Mouse (Mus musculus) forebrain, embryonic 10.5 days (tissue): ENCODE measurements at regions not wholly inside any gene's neighbourhood (a gene's known extent, or its start where the extent isn't known, plus 50 kb on each side); places are given as distances from the start of the nearest gene placed in this dataset.

Experiments
- DNase-seq: peaks from one replicate; pipeline ENCODE4 v3.0.0-alpha.2; 2017; ENCODE audit warnings: low spot score; ENCODE audit errors: extremely low spot score
- H3K27ac ChIP-seq: fragments of 300-500 bp; sonication (generic); 2 replicates; pipeline ENCODE4 v1.5.1; 2016; ENCODE audit warnings: mild to moderate bottlenecking
- H3K27me3 ChIP-seq: fragments of 300-500 bp; sonication (generic); 2 replicates; pipeline ENCODE4 v1.6.1; 2016; ENCODE audit warnings: mild to moderate bottlenecking; ENCODE audit not compliant: poor library complexity, severe bottlenecking
- H3K36me3 ChIP-seq: fragments of 300-500 bp; sonication (generic); replicated peaks from 2 replicates; pipeline ENCODE4 v1.6.1; 2016; ENCODE audit warnings: mild to moderate bottlenecking, moderate library complexity
- H3K4me1 ChIP-seq: fragments of 300-500 bp; sonication (generic); 2 replicates; pipeline ENCODE4 v1.6.1; 2016
- H3K4me3 ChIP-seq: fragments of 300-500 bp; sonication (generic); 2 replicates; pipeline ENCODE4 v1.5.1; 2016; ENCODE audit warnings: mild to moderate bottlenecking, moderate library complexity
- H3K9me3 ChIP-seq: fragments of 300-500 bp; sonication (generic); 2 replicates; pipeline ENCODE4 v1.6.1; 2016; ENCODE audit warnings: mild to moderate bottlenecking, moderate library complexity
- WGBS: fragments of 180-500 bp; shearing (Covaris S2); methylation state at CpG from one replicate; pipeline ENCODE4 v1.1.7; 2016; 5-methylcytosine and 5-hydroxymethylcytosine counted together

DNA sequence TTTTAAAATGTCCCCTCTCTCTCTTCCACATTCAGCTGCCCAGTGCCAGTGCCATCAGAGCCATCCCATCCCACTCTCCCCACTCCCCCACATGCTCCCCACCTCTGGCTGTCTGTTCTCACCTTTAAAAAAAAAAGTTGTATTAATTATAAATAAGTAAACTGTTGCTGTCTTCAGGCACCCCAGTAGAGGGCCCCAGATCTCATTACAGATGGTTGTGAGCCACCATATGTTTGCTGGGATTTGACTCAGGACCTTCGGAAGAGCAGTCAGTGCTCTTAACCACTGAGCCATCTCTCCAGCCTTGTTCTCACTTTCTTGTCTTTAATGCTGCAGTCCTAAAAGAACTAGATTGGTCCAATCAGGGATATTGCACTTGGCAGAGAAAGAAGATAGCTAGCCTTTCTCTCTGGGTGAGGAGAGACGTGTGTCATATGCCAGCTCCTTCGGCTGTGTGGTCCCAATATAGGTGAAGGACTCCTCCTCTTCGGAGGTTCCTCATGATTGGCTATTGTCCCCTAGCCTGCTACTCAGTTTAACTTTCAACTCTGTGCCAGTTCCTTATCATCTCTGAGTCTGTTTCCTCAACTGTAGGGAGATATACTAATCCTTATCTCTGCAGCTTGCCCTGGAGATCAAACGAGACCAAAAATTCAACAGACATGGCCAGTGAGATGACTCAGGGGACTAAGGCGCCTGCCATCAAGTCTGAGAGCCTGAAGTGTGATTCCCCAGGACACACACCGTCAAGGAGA, 66.8 kb upstream of the Usp24 start:
- no peaks in the 10 kb centered on the region; the same call in 1 of the 2 replicates for H3K9me3 ChIP-seq

DNA sequence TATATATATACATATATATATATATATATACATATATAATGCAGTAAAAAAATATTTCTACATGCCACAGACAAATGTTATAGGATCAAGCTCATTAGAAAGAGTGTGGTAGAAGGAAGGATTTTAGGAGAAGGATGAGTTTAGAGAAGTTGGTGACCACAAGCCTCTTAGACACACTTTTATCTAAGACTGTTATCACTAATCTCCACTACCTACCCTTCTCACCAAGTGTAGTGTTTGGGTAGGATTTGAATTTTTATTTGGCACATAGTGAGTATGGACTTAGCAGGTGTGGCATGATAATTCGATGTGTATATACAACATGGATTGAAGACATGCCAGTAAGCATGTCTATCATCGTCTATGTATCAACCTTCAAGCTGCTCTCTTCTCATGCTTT, 66.0 kb upstream of the Usp24 start:
- no peaks in the 10 kb centered on the region for H3K4me1 ChIP-seq
- DNase-seq, result no peak
- no peaks in the 10 kb centered on the region; the same call in 1 of the 2 replicates for H3K9me3 ChIP-seq
- no peak overlapping the region for H3K4me3 ChIP-seq
- WGBS, result 94% methylated on average over 2 of the region's 2 CpGs
- H3K27ac ChIP-seq, result no peak overlapping the region
- H3K36me3 ChIP-seq, result no peaks in the 10 kb centered on the region
- H3K27me3 ChIP-seq, result no peaks in the 10 kb centered on the region

More for the DNA sequence above, 66.8 kb upstream of the Usp24 start:
- Histone ChIP-seq H3K36me3 (no peaks in the 10 kb centered on the region), H3K27ac (no peak overlapping the region), H3K27me3 (no peaks in the 10 kb centered on the region), H3K4me1 (no peaks in the 10 kb centered on the region), H3K4me3 (no peak overlapping the region)
- WGBS, result 88% methylated on average over 7 of the region's 7 CpGs
- no peak for DNase-seq

DNA sequence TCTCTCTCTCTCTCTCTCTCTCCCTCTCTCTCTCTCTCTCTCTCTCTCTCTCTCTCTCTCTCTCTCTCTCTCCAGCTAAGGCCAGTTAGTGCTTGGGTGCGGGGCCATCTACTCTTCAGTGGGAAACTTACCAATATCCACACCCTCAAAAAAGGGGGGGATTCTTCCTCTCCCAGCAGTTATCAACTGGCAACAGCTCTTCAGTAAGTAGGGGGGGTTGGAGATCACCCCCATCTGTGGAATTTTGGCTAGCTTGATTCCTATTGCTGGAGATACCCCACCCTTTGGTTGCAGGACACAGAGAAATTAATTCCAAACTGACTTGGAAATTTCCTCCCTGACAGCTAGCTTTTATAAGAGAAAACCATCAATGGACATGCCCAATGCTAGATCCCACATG, 64.6 kb upstream of the Usp24 start:
- Histone ChIP-seq H3K4me3 (no peak overlapping the region), H3K27ac (no peak overlapping the region), H3K36me3 (no peaks in the 10 kb centered on the region), H3K9me3 (no peaks in the 10 kb centered on the region; the same call in 1 of the 2 replicates), H3K4me1 (no peaks in the 10 kb centered on the region), H3K27me3 (no peaks in the 10 kb centered on the region)
- no peak for DNase-seq
- WGBS, result 100% methylated on average over 1 of the region's 1 CpGs

GRCm38 (mm10) chr4:106252946-106253345, 63.1 kb upstream of the Usp24 start:
- Histone ChIP-seq H3K4me3 (no peak overlapping the region), H3K9me3 (no peaks in the 10 kb centered on the region), H3K36me3 (no peaks in the 10 kb centered on the region), H3K4me1 (no peaks in the 10 kb centered on the region), H3K27ac (no peak overlapping the region), H3K27me3 (no peaks in the 10 kb centered on the region)
- no peak for DNase-seq
- 93% methylated on average over 6 of the region's 6 CpGs for WGBS

- Histone ChIP-seq H3K27ac (no peak overlapping the region), H3K27me3 (no peaks in the 10 kb centered on the region), H3K4me1 (no peaks in the 10 kb centered on the region), H3K4me3 (no peak overlapping the region), H3K36me3 (no peaks in the 10 kb centered on the region), H3K9me3 (no peaks in the 10 kb centered on the region)
- WGBS, result 89% methylated on average over 3 of the region's 3 CpGs
- no peak for DNase-seq
Measured at GRCm38 (mm10) chr4:106254761-106255475, 61.1 kb upstream of the Usp24 start.

- Histone ChIP-seq H3K36me3 (no peaks in the 10 kb centered on the region), H3K4me1 (no peaks in the 10 kb centered on the region), H3K27me3 (no peaks in the 10 kb centered on the region), H3K4me3 (no peak overlapping the region), H3K9me3 (no peaks in the 10 kb centered on the region), H3K27ac (no peak overlapping the region)
- no peak for DNase-seq
Measured at GRCm38 (mm10) chr4:106255959-106256609, 59.9 kb upstream of the Usp24 start.

DNA sequence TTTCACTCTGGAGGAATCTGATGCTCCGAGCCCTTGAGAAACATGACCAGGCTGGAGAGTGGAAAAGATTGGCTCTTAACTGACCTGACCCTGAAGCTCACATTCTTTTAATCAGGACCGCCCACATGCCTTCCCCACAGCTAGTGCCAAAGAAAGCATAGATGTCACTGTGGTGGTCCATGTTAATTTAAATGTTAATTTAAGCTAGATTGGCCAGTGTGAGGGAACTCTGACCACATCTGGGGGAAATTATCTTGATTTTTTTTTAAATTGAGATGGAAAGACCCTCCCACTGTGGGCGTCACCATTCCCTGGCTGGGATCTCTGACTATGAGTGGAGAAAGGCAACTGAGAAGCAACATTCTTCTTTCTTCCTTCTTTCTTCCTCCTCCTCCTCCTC, 54.6 kb upstream of the Usp24 start:
- no peaks in the 10 kb centered on the region for H3K27me3 ChIP-seq
- 77% methylated on average over 3 of the region's 3 CpGs for WGBS
- H3K27ac ChIP-seq, result no peak overlapping the region
- no peaks in the 10 kb centered on the region for H3K9me3 ChIP-seq
- DNase-seq, result no peak
- no peaks in the 10 kb centered on the region for H3K36me3 ChIP-seq
- H3K4me1 ChIP-seq, result no peaks in the 10 kb centered on the region
- no peak overlapping the region for H3K4me3 ChIP-seq

DNA sequence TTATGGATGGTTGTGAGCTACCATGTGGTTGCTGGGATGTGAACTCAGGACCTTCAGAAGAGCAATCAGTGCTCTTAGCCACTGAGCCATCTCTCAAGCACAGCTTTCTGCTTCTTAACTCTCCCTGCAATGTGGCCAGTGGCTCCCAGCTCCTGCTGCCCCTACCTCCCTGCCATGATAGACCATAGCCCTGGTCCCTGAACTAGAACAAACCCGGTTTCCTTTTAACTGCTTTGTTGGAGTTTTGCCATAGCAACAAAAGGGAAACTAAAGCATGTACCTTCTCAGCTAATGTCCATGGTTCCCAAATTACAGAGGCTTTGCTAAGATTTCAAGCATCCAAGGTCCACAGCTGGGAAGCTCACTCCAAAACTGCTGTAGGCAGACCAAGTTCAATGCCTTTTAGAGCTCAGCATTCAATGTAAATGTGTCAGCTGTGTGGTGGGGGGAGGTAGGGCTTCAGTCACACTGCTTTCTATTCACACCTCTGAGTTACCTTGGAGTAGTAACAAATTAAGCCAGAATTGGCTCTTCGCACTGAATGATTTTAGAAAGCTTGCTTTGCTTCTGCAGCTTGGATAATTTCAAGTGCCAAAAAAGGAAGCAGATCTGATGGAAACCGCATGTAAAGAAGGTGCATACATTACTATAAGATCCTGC, 54.0 kb upstream of the Usp24 start:
- H3K4me3 ChIP-seq, result no peak overlapping the region
- no peaks in the 10 kb centered on the region for H3K4me1 ChIP-seq
- DNase-seq, result no peak
- no peaks in the 10 kb centered on the region for H3K9me3 ChIP-seq
- H3K27ac ChIP-seq, result no peak overlapping the region
- H3K27me3 ChIP-seq, result no peaks in the 10 kb centered on the region
- WGBS, result 87% methylated on average over 3 of the region's 3 CpGs
- H3K36me3 ChIP-seq, result no peaks in the 10 kb centered on the region

DNA sequence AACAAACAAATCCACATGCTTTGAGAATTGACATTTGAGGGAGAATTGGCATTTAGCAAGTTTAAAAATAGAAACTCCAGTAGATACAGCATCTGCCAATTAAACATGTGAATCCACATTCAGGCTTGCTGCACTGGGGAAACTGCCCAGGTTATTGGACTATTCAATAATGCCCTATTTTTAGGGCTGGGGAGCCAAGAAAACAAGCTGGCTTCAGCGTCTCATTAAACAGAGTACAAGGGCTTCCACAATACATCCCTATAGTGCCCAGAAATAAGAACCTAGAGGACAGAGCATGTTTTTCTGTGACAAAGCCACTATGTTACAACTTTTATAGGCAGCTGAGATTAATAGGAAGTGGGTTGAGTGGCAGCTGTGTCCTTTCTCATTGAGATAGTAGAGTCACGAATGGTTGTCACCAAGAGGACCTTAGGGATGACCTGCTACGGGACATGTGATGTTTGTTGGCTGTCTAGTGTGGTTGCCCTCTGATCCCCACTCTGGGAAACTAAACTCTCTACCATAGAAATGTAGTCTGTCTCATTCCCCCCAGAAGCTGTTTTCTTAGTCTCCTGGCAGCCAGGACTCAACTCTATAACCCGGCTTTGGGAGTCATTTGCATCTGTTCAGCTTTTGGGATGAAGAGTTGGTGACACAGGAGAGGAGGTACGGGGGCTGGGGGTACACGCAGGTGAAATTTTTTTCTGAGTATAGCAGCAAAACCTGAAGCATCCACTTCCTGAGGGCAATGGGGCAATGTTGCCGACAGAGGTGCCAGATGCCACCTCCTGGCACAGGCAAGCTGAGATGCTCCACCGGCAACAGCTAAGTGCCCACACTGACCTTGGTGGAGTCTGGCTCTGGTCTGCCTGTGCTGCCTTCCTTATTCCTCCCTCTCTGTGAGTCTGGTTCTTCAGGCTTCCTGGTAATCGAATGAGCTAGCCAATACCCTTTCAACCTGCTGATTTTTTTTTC, 53.0 kb upstream of the Usp24 start:
- Histone ChIP-seq H3K27ac (no peak overlapping the region), H3K27me3 (no peaks in the 10 kb centered on the region), H3K4me3 (no peak overlapping the region), H3K4me1 (no peaks in the 10 kb centered on the region), H3K36me3 (no peaks in the 10 kb centered on the region), H3K9me3 (no peaks in the 10 kb centered on the region)
- WGBS, result 91% methylated on average over 9 of the region's 9 CpGs
- DNase-seq, result no peak
